Mouse (Mus musculus) adrenal gland, postnatal 4 days (tissue): ENCODE measurements around the gene Klk1b22. TPM values are rescaled to one million over a fixed set of nuclear protein-coding genes. Genes with fewer than 3 reads are reported as not detected.
"Not testable (repeated sequence)": the region's sequence is repeated elsewhere in the genome, so short reads cannot be mapped to it uniquely, and the experiment has no call there.

Experiments
- DNase-seq, 2 experiments: peaks; one replicate each; pipeline ENCODE4 v3.0.0; 2021 to 2022; ENCODE audit warnings: low spot score in 2 of 2, mixed read lengths in 2 of 2
- long read RNA-seq, 2 experiments: library from polyadenylated mRNA; stranded (forward); transcript quantifications; one replicate each; pipeline ENCODE4 v2.0.0; 2021
- total RNA-seq, 2 experiments: library from RNA; stranded (reverse); gene quantifications; 2 replicates each; pipeline ENCODE4 v1.2.3; 2021

Klk1b22 gene
- not detected for total RNA-seq
- long read RNA-seq, experiment 1 = 0 reads
- long read RNA-seq, experiment 2 = 0 reads

- DNase-seq = no peak
Observed at GRCm38 (mm10) chr7:44112373-44112772, at the start of gene Klk1b22. TSS of gene Klk1b22 (plus strand) at chr7:44112673.

- no peak for DNase-seq
Observed at GRCm38 (mm10) chr7:44072117-44072516, 40.4 kb upstream of the Klk1b22 start.

GRCm38 (mm10) chr7:44077703-44078102, 34.8 kb upstream of the Klk1b22 start:
- no peak for DNase-seq

- no peak for DNase-seq
Observed at GRCm38 (mm10) chr7:44096111-44096510, 16.4 kb upstream of the Klk1b22 start.

GRCm38 (mm10) chr7:44102028-44102427, 10.4 kb upstream of the Klk1b22 start, which contains the start of gene Klk1b21:
TSS of gene Klk1b21 (plus strand) at chr7:44102328.
- DNase-seq = not testable (repeated sequence)

GRCm38 (mm10) chr7:44123445-44123844, 11.0 kb downstream of the Klk1b22 start:
- DNase-seq = no peak

GRCm38 (mm10) chr7:44136467-44136866, 24.0 kb downstream of the Klk1b22 start, which contains the start of gene Klk1b16:
TSS of gene Klk1b16 (plus strand) at chr7:44136767.
- DNase-seq = no peak

Other genes with a start within 250 kb of the Klk1b22 start
- not detected for gene Klk4, start 231.5 kb upstream of the Klk1b22 start, total RNA-seq
- not detected for gene Klk15, start 178.9 kb upstream of the Klk1b22 start, total RNA-seq
- not detected for gene Klk1b8, start 162.0 kb upstream of the Klk1b22 start, total RNA-seq
- gene Klk1b1, start 145.9 kb upstream of the Klk1b22 start, total RNA-seq = not detected
- gene Klk1b9, start 136.6 kb upstream of the Klk1b22 start, total RNA-seq = not detected
- under 1 TPM in 1 of 2 experiments, not detected in 1; 0.36 TPM for gene Klk1b11, start 116.8 kb upstream of the Klk1b22 start, total RNA-seq
- gene Klk1b26, start 100.5 kb upstream of the Klk1b22 start, total RNA-seq = not detected
- not detected for gene Klk1b27, start 60.4 kb upstream of the Klk1b22 start, total RNA-seq
- gene Klk1b21, start 10.3 kb upstream of the Klk1b22 start, total RNA-seq = not detected
- gene Klk1b16, start 24.1 kb downstream of the Klk1b22 start, total RNA-seq = not detected
- gene Klk1b24, start 75.6 kb downstream of the Klk1b22 start, total RNA-seq = not detected
- not detected for gene Klk1b3, start 85.5 kb downstream of the Klk1b22 start, total RNA-seq
- gene Klk1b4, start 94.8 kb downstream of the Klk1b22 start, total RNA-seq = not detected
- gene Klk1b5, start 103.3 kb downstream of the Klk1b22 start, total RNA-seq = under 1 TPM in 1 of 2 experiments, not detected in 1; 0.59 TPM
- gene Klk1, start 112.7 kb downstream of the Klk1b22 start, total RNA-seq = 10 to 100 TPM in 1 of 2 experiments, not detected in 1; 41.2 TPM
- not detected for gene Gm36864, start 123.5 kb downstream of the Klk1b22 start, total RNA-seq
- gene 1700028J19Rik, start 134.0 kb downstream of the Klk1b22 start, total RNA-seq = 1 to 10 TPM in 1 of 2 experiments, under 1 TPM in 1; 0.96 to 1.2 TPM
- 100 to 1,000 TPM; 210 to 226 TPM for gene 2410002F23Rik, start 134.0 kb downstream of the Klk1b22 start, total RNA-seq
- gene Acp4, start 144.7 kb downstream of the Klk1b22 start, total RNA-seq = not detected
- gene Gm15517, start 148.8 kb downstream of the Klk1b22 start, total RNA-seq = not detected
- gene Clec11a, start 194.2 kb downstream of the Klk1b22 start, total RNA-seq = 1 to 10 TPM; 6.0 to 7.1 TPM
- 10 to 100 TPM; 12.0 to 16.9 TPM for gene Shank1, start 197.6 kb downstream of the Klk1b22 start, total RNA-seq